In genomic region chr13:3538223-3538968, GRCm38 (mm10) we compare ENCODE assay signal across 8 mouse cellular contexts. TPM values are rescaled to one million over a fixed set of nuclear protein-coding genes. Genes with fewer than 3 reads are reported as not detected.
A peak's percentile ranks its signal among the peaks of the same experiment; 100 is the strongest.
DNase-seq lines count a peak whose midpoint lies in the region; ATAC-seq lines count a peak whose summit lies in the region.

No protein-coding gene starts in this region.

- no peaks in the 10 kb centered on the region for H3K36me3 ChIP-seq in intestine, embryonic 16.5 days (ENCODE audit: control insufficient read depth, insufficient read depth, low read length)
- no peaks in the 10 kb centered on the region; the same call in 1 of the 2 replicates for H3K36me3 ChIP-seq in midbrain, embryonic 10.5 days

- H3K4me3 ChIP-seq in intestine, embryonic 16.5 days (ENCODE audit: low read length) = peak overlapping the region; percentile 79
- peak overlapping the region; percentile 97 for H3K4me3 ChIP-seq in midbrain, embryonic 10.5 days

- no peaks in the 10 kb centered on the region for H3K9me3 ChIP-seq in intestine, embryonic 16.5 days (ENCODE audit: control insufficient read depth, low read length)
- peaks cover 6% of the 10 kb centered on the region; the same call in 1 of the 2 replicates for H3K9me3 ChIP-seq in midbrain, embryonic 10.5 days (replicated peaks)

- peaks cover 16% of the 10 kb centered on the region for H3K4me1 ChIP-seq in intestine, embryonic 16.5 days (ENCODE audit: control insufficient read depth, insufficient read depth, low read length)
- peaks cover 34% of the 10 kb centered on the region for H3K4me1 ChIP-seq in midbrain, embryonic 10.5 days

- DNase-seq in urinary bladder, adult 18-20 months (ENCODE audit: low spot score in 2 of 2) = peak; percentile 62 to 65
- no peak for DNase-seq in urinary bladder, postnatal 10 days (ENCODE audit: low spot score)
- DNase-seq in embryo, embryonic 9.5 days (ENCODE audit: extremely low spot score) = peak; percentile 73
- DNase-seq in gastrocnemius, postnatal 4 days (ENCODE audit: low spot score in 2 of 2) = peak; percentile 70 to 84
- DNase-seq in left cerebral cortex, postnatal 4 days = peak; percentile 62
- DNase-seq in midbrain, embryonic 10.5 days (ENCODE audit: low spot score) = peak; percentile 70
- peak; percentile 60 for DNase-seq in right cerebral cortex, postnatal 4 days

- H3K27me3 ChIP-seq in intestine, embryonic 16.5 days (replicated peaks; ENCODE audit: control insufficient read depth, insufficient read depth, low read length) = no peaks in the 10 kb centered on the region
- H3K27me3 ChIP-seq in midbrain, embryonic 10.5 days (ENCODE audit: low read depth, poor library complexity, severe bottlenecking) = no peaks in the 10 kb centered on the region

- H3K4me2 ChIP-seq in intestine, embryonic 16.5 days (ENCODE audit: low read depth, low read length) = peak overlapping the region; percentile 83

- H3K9ac ChIP-seq in intestine, embryonic 16.5 days (ENCODE audit: low read depth, low read length) = peak overlapping the region; percentile 99

- intact Hi-C loops in left cerebral cortex, postnatal 4 days (cut with DNase I) = no loop called here

- peak; percentile 79 for ATAC-seq in intestine, embryonic 16.5 days

- WGBS in intestine, embryonic 16.5 days = under 1% methylated on average over 57 of the region's 59 CpGs
- under 1% methylated on average over 59 of the region's 59 CpGs for WGBS in midbrain, embryonic 10.5 days

- peak overlapping the region; percentile 99 for H3K27ac ChIP-seq in intestine, embryonic 16.5 days (ENCODE audit: low read length)
- H3K27ac ChIP-seq in midbrain, embryonic 10.5 days (replicated peaks) = peak overlapping the region; percentile 98

RNA-seq across cellular contexts. Expression of gene Gdi2, which starts 0.5 kb away (rescaled TPM):
- 100 to 1,000 TPM; 275 to 283 TPM for total RNA-seq in gastrocnemius, postnatal 4 days (2021)
- 446 and 447 TPM in 2 replicates for polyA plus RNA-seq in intestine, embryonic 16.5 days (2015; fragmentation: Nextera tagmentation; extraction: Ambion mirVana)
- total RNA-seq in left cerebral cortex, postnatal 4 days (2021) = 100 to 1,000 TPM; 360 to 391 TPM
- polyA plus RNA-seq in midbrain, embryonic 10.5 days (2016; fragmentation: Nextera tagmentation; extraction: Ambion mirVana) = 448 and 462 TPM in 2 replicates
